Comparison of ENCODE assay signal across 8 mouse cellular contexts in the genomic region with DNA sequence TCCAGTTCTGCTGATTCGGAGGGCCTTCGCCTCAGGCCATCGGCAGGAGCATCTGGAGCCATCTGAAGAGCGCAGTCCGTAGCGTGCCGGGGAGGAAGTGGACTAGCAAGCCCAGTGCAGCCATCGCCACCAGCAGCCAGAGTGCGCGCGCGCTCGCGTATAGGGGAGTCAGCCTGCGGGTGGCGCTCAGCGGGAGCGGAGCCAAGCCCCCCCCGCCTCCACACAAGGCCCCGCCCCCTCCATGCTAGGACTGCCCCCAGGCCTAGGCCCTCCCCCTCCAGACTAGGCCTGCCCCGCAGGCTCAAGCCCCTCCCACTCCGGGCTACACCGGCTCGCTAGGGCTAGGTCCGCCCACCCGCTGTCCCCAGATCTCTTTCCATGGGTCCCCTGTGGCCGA. TPM values are rescaled to one million over a fixed set of nuclear protein-coding genes. Genes with fewer than 3 reads are reported as not detected.
DNase-seq lines count a peak whose midpoint lies in the region; ATAC-seq and TF ChIP-seq lines count a peak whose summit lies in the region.

No protein-coding gene starts in this region.

- H3K9ac ChIP-seq in heart, embryonic 14.5 days (ENCODE audit: low read length), result peak overlapping the region; percentile 73
- peak overlapping the region; percentile 66 for H3K9ac ChIP-seq in liver, postnatal 0 days (replicated peaks)
- H3K9ac ChIP-seq in neural tube, embryonic 12.5 days, result peak overlapping the region; percentile 49
- peak overlapping the region; percentile 70 for H3K9ac ChIP-seq in stomach, embryonic 16.5 days (ENCODE audit: low read length)

- H3K27me3 ChIP-seq in forebrain, embryonic 10.5 days (ENCODE audit: poor library complexity, severe bottlenecking), result peaks cover 61% of the 10 kb centered on the region
- peaks cover 24% of the 10 kb centered on the region for H3K27me3 ChIP-seq in heart, embryonic 14.5 days (ENCODE audit: control insufficient read depth, insufficient read depth, low read length)
- H3K27me3 ChIP-seq in liver, postnatal 0 days (ENCODE audit: insufficient read depth, low read length), result no peaks in the 10 kb centered on the region
- H3K27me3 ChIP-seq in neural tube, embryonic 12.5 days (replicated peaks), result peaks cover 34% of the 10 kb centered on the region
- peaks cover 11% of the 10 kb centered on the region; the same call in 1 of the 2 replicates for H3K27me3 ChIP-seq in stomach, embryonic 16.5 days (ENCODE audit: control insufficient read depth, insufficient read depth, low read length)

- H3K27ac ChIP-seq in brown adipose tissue, adult 24 weeks (replicated peaks; ENCODE audit: low read depth, low read length), result no peak overlapping the region
- peak overlapping the region; percentile 72 for H3K27ac ChIP-seq in forebrain, embryonic 10.5 days
- no peak overlapping the region for H3K27ac ChIP-seq in heart, embryonic 14.5 days (replicated peaks in 1 of 2; ENCODE audit: control insufficient read depth in 1 of 2, insufficient read depth in 1 of 2, low read depth in 2 of 2, low read length in 2 of 2)
- no peak overlapping the region for H3K27ac ChIP-seq in liver, postnatal 0 days (ENCODE audit: low read depth)
- H3K27ac ChIP-seq in neural tube, embryonic 12.5 days, result no peak overlapping the region
- H3K27ac ChIP-seq in stomach, embryonic 16.5 days (ENCODE audit: low read length), result no peak overlapping the region

- peaks cover 26% of the 10 kb centered on the region for H3K4me1 ChIP-seq in brown adipose tissue, adult 24 weeks (ENCODE audit: control insufficient read depth, insufficient read depth, insufficient read length, low read length)
- H3K4me1 ChIP-seq in forebrain, embryonic 10.5 days, result peaks cover 22% of the 10 kb centered on the region
- H3K4me1 ChIP-seq in heart, embryonic 14.5 days (ENCODE audit: control insufficient read depth in 2 of 2, insufficient read depth in 2 of 2, low read length in 2 of 2), result peaks cover 14 to 17% of the 10 kb centered on the region in 2 experiments; a peak in 3 of 4 replicates
- H3K4me1 ChIP-seq in liver, postnatal 0 days (ENCODE audit: insufficient read depth), result peaks cover 27% of the 10 kb centered on the region
- H3K4me1 ChIP-seq in neural tube, embryonic 12.5 days, result peaks cover 10% of the 10 kb centered on the region
- peaks cover 14% of the 10 kb centered on the region; the same call in 1 of the 2 replicates for H3K4me1 ChIP-seq in stomach, embryonic 16.5 days (ENCODE audit: control insufficient read depth, insufficient read depth, low read length)

- ATAC-seq in heart, embryonic 14.5 days (ENCODE audit: insufficient number of reproducible peaks, insufficient read depth, low FRiP score, low read depth), result peak; percentile 89
- peak; percentile 94 for ATAC-seq in liver, postnatal 0 days
- peak; percentile 89 for ATAC-seq in neural tube, embryonic 12.5 days (ENCODE audit: low FRiP score, low read depth)
- peak; percentile 94 for ATAC-seq in stomach, embryonic 16.5 days (ENCODE audit: insufficient read depth, low FRiP score)

- WGBS in forebrain, embryonic 10.5 days, result under 1% methylated on average over 27 of the region's 27 CpGs
- WGBS in heart, embryonic 14.5 days, result under 1% methylated on average over 23 of the region's 27 CpGs
- under 1% methylated on average over 25 of the region's 27 CpGs for WGBS in liver, postnatal 0 days (ENCODE audit: insufficient replicate concordance)
- under 1% methylated on average over 27 of the region's 27 CpGs for WGBS in neural tube, embryonic 12.5 days
- 1% methylated on average over 22 of the region's 27 CpGs for WGBS in stomach, embryonic 16.5 days

- H3K36me3 ChIP-seq in forebrain, embryonic 10.5 days (replicated peaks), result peaks cover 36% of the 10 kb centered on the region
- peaks cover 39% of the 10 kb centered on the region for H3K36me3 ChIP-seq in heart, embryonic 14.5 days (ENCODE audit: control insufficient read depth, insufficient read depth, low read length)
- peaks cover 39% of the 10 kb centered on the region for H3K36me3 ChIP-seq in liver, postnatal 0 days (replicated peaks; ENCODE audit: insufficient read depth, low read length)
- H3K36me3 ChIP-seq in neural tube, embryonic 12.5 days, result peaks cover 37% of the 10 kb centered on the region
- H3K36me3 ChIP-seq in stomach, embryonic 16.5 days (ENCODE audit: control insufficient read depth, insufficient read depth, low read length), result peaks cover 18% of the 10 kb centered on the region; the same call in 1 of the 2 replicates

- peak overlapping the region; percentile 85 for H3K4me3 ChIP-seq in brown adipose tissue, adult 24 weeks (ENCODE audit: insufficient read depth, low read depth, low read length)
- peak overlapping the region; percentile 76 for H3K4me3 ChIP-seq in forebrain, embryonic 10.5 days
- H3K4me3 ChIP-seq in heart, embryonic 14.5 days (ENCODE audit: control insufficient read depth in 1 of 2, insufficient read depth in 1 of 2, low read depth in 1 of 2, low read length in 2 of 2), result peak overlapping the region; percentile 52 to 61
- H3K4me3 ChIP-seq in liver, postnatal 0 days (ENCODE audit: low read depth, low read length), result peak overlapping the region; percentile 73
- H3K4me3 ChIP-seq in neural tube, embryonic 12.5 days, result peak overlapping the region; percentile 52
- H3K4me3 ChIP-seq in stomach, embryonic 16.5 days (replicated peaks; ENCODE audit: low read length), result peak overlapping the region; percentile 67

- H3K4me2 ChIP-seq in heart, embryonic 14.5 days (ENCODE audit: low read length), result peak overlapping the region; percentile 94
- H3K4me2 ChIP-seq in liver, postnatal 0 days (ENCODE audit: low read depth, low read length), result peak overlapping the region; percentile 100
- peak overlapping the region; percentile 95 for H3K4me2 ChIP-seq in neural tube, embryonic 12.5 days (replicated peaks)
- peak overlapping the region; percentile 96 for H3K4me2 ChIP-seq in stomach, embryonic 16.5 days (ENCODE audit: low read depth, low read length)

- DNase-seq in CD8-positive naive resting alpha-beta T cell, adult 2 months (ENCODE audit: low read depth in 2 of 2, low spot score in 2 of 2), result peak; percentile 83 to 92
- peak; percentile 80 for DNase-seq in forebrain, embryonic 10.5 days (ENCODE audit: extremely low spot score, low spot score)
- peak; percentile 96 for DNase-seq in kidney, postnatal 10 days
- peak; percentile 96 for DNase-seq in liver, postnatal 0 days

- no peaks in the 10 kb centered on the region for H3K9me3 ChIP-seq in forebrain, embryonic 10.5 days
- H3K9me3 ChIP-seq in heart, embryonic 14.5 days (ENCODE audit: control insufficient read depth, low read length), result no peaks in the 10 kb centered on the region
- no peaks in the 10 kb centered on the region for H3K9me3 ChIP-seq in liver, postnatal 0 days (ENCODE audit: low read length)
- H3K9me3 ChIP-seq in neural tube, embryonic 12.5 days, result no peaks in the 10 kb centered on the region
- H3K9me3 ChIP-seq in stomach, embryonic 16.5 days (replicated peaks; ENCODE audit: control insufficient read depth, low read length), result no peaks in the 10 kb centered on the region

- peak; percentile 67 for TF ChIP-seq CTCF in liver, postnatal 0 days (IDR thresholded peaks at IDR 0.05; ENCODE audit: low read depth)

- no peak for TF ChIP-seq EP300 in liver, postnatal 0 days (IDR thresholded peaks at IDR 0.05; ENCODE audit: low read depth)

RNA-seq across cellular contexts. Expression of gene Ltc4s, which starts 1.9 kb away (rescaled TPM):
- 27.5 and 45.3 TPM in 2 replicates for polyA plus RNA-seq in brown adipose tissue, adult 24 weeks (2012; ENCODE audit: insufficient read depth, insufficient read length, missing spikeins)
- 0.79 and 1.1 TPM in 2 replicates for polyA plus RNA-seq in forebrain, embryonic 10.5 days (2016; fragmentation: Nextera tagmentation; extraction: Ambion mirVana)
- 1.8 and 1.9 TPM in 2 replicates for polyA plus RNA-seq in heart, embryonic 14.5 days (2014; fragmentation: Nextera tagmentation; extraction: Ambion mirVana)
- polyA plus RNA-seq in liver, postnatal 0 days (2015; fragmentation: Nextera tagmentation; extraction: Ambion mirVana), result 0.68 and 0.89 TPM in 2 replicates
- 0.32 and 1.4 TPM in 2 replicates for polyA plus RNA-seq in neural tube, embryonic 12.5 days (2016; fragmentation: Nextera tagmentation; extraction: Ambion mirVana)
- polyA plus RNA-seq in stomach, embryonic 16.5 days (2015; fragmentation: Nextera tagmentation; extraction: Ambion mirVana), result 3.5 and 5.9 TPM in 2 replicates

RNA-seq across cellular contexts. Expression of gene Mgat4b, which starts 25.8 kb away (rescaled TPM):
- 57.6 and 60.6 TPM in 2 replicates for polyA plus RNA-seq in brown adipose tissue, adult 24 weeks (2012; ENCODE audit: insufficient read depth, insufficient read length, missing spikeins)
- polyA plus RNA-seq in forebrain, embryonic 10.5 days (2016; fragmentation: Nextera tagmentation; extraction: Ambion mirVana), result 10.8 and 13.2 TPM in 2 replicates
- 32.9 and 37.6 TPM in 2 replicates for polyA plus RNA-seq in heart, embryonic 14.5 days (2014; fragmentation: Nextera tagmentation; extraction: Ambion mirVana)
- polyA plus RNA-seq in liver, postnatal 0 days (2015; fragmentation: Nextera tagmentation; extraction: Ambion mirVana), result 17.2 and 18.6 TPM in 2 replicates
- polyA plus RNA-seq in neural tube, embryonic 12.5 days (2016; fragmentation: Nextera tagmentation; extraction: Ambion mirVana), result 57.1 and 57.2 TPM in 2 replicates
- polyA plus RNA-seq in stomach, embryonic 16.5 days (2015; fragmentation: Nextera tagmentation; extraction: Ambion mirVana), result 5.6 and 5.9 TPM in 2 replicates

RNA-seq across cellular contexts. Expression of gene Sqstm1, which starts 25.9 kb away (rescaled TPM):
- polyA plus RNA-seq in brown adipose tissue, adult 24 weeks (2012; ENCODE audit: insufficient read depth, insufficient read length, missing spikeins), result 216 and 235 TPM in 2 replicates
- 117 and 122 TPM in 2 replicates for polyA plus RNA-seq in forebrain, embryonic 10.5 days (2016; fragmentation: Nextera tagmentation; extraction: Ambion mirVana)
- polyA plus RNA-seq in heart, embryonic 14.5 days (2014; fragmentation: Nextera tagmentation; extraction: Ambion mirVana), result 216 and 226 TPM in 2 replicates
- polyA plus RNA-seq in liver, postnatal 0 days (2015; fragmentation: Nextera tagmentation; extraction: Ambion mirVana), result 154 and 172 TPM in 2 replicates
- 241 and 245 TPM in 2 replicates for polyA plus RNA-seq in neural tube, embryonic 12.5 days (2016; fragmentation: Nextera tagmentation; extraction: Ambion mirVana)
- polyA plus RNA-seq in stomach, embryonic 16.5 days (2015; fragmentation: Nextera tagmentation; extraction: Ambion mirVana), result 202 and 225 TPM in 2 replicates

RNA-seq across cellular contexts. Expression of gene Maml1, which starts 55.6 kb away (rescaled TPM):
- 3.9 and 5.5 TPM in 2 replicates for polyA plus RNA-seq in brown adipose tissue, adult 24 weeks (2012; ENCODE audit: insufficient read depth, insufficient read length, missing spikeins)
- 5.4 and 5.8 TPM in 2 replicates for polyA plus RNA-seq in forebrain, embryonic 10.5 days (2016; fragmentation: Nextera tagmentation; extraction: Ambion mirVana)
- 5.2 and 5.6 TPM in 2 replicates for polyA plus RNA-seq in heart, embryonic 14.5 days (2014; fragmentation: Nextera tagmentation; extraction: Ambion mirVana)
- 1.6 TPM in 2 replicates for polyA plus RNA-seq in liver, postnatal 0 days (2015; fragmentation: Nextera tagmentation; extraction: Ambion mirVana)
- polyA plus RNA-seq in neural tube, embryonic 12.5 days (2016; fragmentation: Nextera tagmentation; extraction: Ambion mirVana), result 6.4 and 7.3 TPM in 2 replicates
- polyA plus RNA-seq in stomach, embryonic 16.5 days (2015; fragmentation: Nextera tagmentation; extraction: Ambion mirVana), result 4.1 and 4.7 TPM in 2 replicates
